Mouse (Mus musculus): Measurements from ENCODE around the gene Vmn2r11.
"Not testable (repeated sequence)": the region's sequence is repeated elsewhere in the genome, so short reads cannot be mapped to it uniquely, and the experiment has no call there.

GRCm38 (mm10) chr5:109072016-109072415 is 12.6 kb upstream of the Vmn2r11 start:
- TF ChIP-seq GATA1, TAL1 (IDR thresholded peaks at IDR 0.05; ENCODE audit: low read length): not testable (repeated sequence)

Data from erythroblast, embryonic 14.5 days (primary cell).